Mouse (Mus musculus) mouse trophoblast stem cell (cell line): ENCODE results near the gene Rdx.
"Not testable (repeated sequence)": the region's sequence is repeated elsewhere in the genome, so short reads cannot be mapped to it uniquely, and the experiment has no call there.

Source experiments
- in situ Hi-C, 2 experiments: fragments of 300-500 bp; cut with MseI, MboI; formaldehyde crosslinking; loops; 2 replicates in 1 of 2; 3 replicates in 1 of 2; pipeline ENCODE4 v1.15.1; 2025

The Rdx gene

DNA sequence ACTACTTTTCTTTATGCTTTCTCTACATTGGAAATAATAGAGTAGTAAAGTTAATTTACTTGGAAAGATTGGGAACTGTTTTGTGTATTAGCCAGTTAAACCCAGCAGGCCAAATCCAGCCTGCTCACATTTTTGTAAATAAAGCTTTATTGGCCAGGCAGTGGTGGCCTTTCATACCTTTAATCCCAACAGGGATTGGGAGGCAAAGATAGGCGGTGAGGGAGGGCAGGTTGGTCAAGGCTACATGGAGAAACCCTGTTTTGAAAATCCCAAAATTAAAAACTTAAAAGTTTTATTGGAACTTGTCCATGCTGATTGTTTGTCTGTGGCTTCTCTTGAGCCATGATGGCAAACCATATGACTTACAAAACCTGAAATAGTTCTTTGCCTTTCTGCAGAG is 5.2 kb downstream of the Rdx start:
- in situ Hi-C loops, result loop anchor here in 1 of 2 experiments (10.0 kb wide), 1 partner anchor 57 kb away; no protein-coding TSS in a partner anchor

GRCm38 (mm10) chr9:52055313-52055712 is 8.3 kb downstream of the Rdx start:
- in situ Hi-C loops, result loop anchor here in 1 of 2 experiments (10.0 kb wide), 1 partner anchor 61 kb away; no protein-coding TSS in a partner anchor

DNA sequence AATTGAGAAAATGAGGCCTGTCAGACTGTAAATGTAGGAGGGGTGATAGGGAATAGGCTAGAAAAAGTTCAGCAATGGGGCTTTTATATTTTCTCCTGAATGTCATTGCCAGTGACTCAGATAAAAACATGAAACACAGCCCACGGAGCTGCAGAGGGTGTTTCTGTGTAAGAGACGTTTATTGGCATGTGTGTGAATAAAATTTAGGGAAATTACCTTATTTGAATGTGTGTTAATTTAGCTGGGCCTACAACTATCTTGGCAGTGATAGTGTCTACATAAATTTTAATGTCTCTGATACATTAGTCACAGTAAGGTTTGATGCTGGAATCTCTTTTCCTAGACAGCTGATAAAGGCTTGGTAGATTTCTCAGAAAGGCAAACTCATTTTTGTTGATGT is 12.8 kb downstream of the Rdx start:
- in situ Hi-C loops, result loop anchor here in 1 of 2 experiments (10.0 kb wide), 1 partner anchor 65 kb away; no protein-coding TSS in a partner anchor

- in situ Hi-C loops, result no loop called here
Observed at GRCm38 (mm10) chr9:52070052-52070451, 23.1 kb downstream of the Rdx start.

- in situ Hi-C loops, result not testable (repeated sequence)
Observed at GRCm38 (mm10) chr9:52071352-52071751, 24.4 kb downstream of the Rdx start.

DNA sequence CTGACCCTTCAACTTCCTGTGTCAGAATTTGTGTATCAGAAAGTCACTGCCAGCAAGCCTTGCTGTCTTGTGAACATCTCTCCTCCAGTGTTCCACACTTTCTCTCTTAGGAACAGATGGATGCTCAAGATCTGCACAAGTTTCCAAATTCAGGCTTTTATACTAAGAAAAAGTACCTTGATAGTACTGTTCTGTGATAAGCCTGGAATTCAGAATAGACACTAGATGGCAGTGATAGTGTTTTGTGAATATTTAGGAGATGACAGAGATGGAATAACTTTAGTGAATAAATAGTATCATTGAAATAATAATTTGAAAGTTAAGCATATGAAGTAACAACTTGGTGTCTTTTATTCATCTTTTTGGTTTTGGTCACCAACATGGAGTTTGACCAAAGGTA is 25.2 kb downstream of the Rdx start:
- in situ Hi-C loops, result no loop called here

DNA sequence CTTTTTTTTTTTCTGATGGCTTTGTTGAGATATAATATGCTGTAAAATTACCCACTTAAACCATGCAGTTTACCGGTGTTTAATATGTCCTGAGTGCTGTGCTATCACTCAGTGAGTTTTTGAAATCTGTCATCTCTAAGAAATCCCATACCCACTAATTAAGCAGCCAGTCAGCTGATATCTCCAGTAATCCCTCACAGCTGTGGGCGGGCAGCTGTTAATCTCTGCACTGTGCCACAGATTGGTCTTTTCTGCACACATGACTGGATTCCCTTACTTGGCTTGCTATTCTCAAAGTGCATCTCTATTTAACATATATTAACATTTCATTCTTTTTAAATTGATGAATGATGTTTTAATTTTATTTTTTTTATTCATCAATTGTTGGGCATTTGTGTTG is 29.1 kb downstream of the Rdx start:
- in situ Hi-C loops, result no loop called here

- in situ Hi-C loops, result no loop called here
Observed at GRCm38 (mm10) chr9:52077692-52078091, 30.7 kb downstream of the Rdx start.

- in situ Hi-C loops, result no loop called here
Observed at GRCm38 (mm10) chr9:52081979-52082378, 35.0 kb downstream of the Rdx start.

GRCm38 (mm10) chr9:52082414-52082813 is 35.4 kb downstream of the Rdx start:
- in situ Hi-C loops, result no loop called here

- in situ Hi-C loops, result loop anchor here in 1 of 2 experiments (10.0 kb wide), 1 partner anchor 97 kb away; no protein-coding TSS in a partner anchor
Observed at GRCm38 (mm10) chr9:52091752-52092151, 44.8 kb downstream of the Rdx start.

GRCm38 (mm10) chr9:52092311-52092710 is 45.3 kb downstream of the Rdx start:
- in situ Hi-C loops, result loop anchor here in 1 of 2 experiments (10.0 kb wide), 1 partner anchor 98 kb away; no protein-coding TSS in a partner anchor

DNA sequence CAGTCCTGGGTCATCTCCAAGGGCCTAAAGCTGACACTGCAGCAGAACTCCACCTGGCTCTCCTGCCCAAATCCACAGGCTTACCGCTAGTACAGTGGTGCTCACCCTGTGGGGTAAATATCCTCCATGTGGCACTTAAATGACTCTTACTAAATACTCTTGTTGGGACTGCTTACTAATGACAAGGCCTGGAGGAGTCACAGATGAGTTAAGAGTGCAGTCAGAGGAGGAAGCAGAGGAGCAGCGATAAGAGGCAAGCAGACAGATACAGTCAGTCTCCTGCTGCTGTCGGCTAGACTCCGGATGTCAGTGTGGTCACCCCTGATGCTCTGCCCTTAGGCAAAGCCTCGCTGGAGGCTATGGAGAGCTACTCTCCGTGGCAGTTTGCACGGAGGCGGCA is 46.1 kb downstream of the Rdx start:
- in situ Hi-C loops, result loop anchor here in 1 of 2 experiments (10.0 kb wide), 1 partner anchor 98 kb away; no protein-coding TSS in a partner anchor

GRCm38 (mm10) chr9:52094016-52094415 is 47.0 kb downstream of the Rdx start:
- in situ Hi-C loops, result loop anchor here in 1 of 2 experiments (10.0 kb wide), 1 partner anchor 99 kb away; no protein-coding TSS in a partner anchor

DNA sequence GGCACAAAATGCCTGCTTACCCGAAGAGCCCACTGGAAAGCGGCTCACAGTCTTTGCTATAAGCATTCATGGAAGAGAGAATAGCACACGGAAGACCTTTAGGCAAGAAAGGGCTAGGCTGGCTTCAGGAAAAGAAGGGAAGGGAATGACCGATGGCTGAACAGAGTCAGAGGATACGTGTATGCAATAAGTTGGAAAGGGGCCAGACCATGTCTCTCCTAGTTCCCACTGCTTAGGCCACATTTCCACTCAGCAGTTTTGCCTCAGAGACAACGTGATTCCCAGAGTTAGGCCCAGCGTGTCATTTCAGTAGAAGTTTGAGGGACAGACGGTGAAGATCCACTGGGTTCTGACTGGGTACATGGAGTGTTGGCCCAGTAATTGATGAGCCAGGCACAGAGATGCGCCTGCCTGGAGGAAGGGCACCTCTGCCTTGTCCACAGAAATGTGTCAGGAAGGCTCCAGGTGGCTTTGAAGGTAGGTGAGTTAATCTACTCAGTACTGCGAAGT is 47.6 kb downstream of the Rdx start:
- in situ Hi-C loops, result loop anchor here in 1 of 2 experiments (10.0 kb wide), 1 partner anchor 100 kb away; no protein-coding TSS in a partner anchor

DNA sequence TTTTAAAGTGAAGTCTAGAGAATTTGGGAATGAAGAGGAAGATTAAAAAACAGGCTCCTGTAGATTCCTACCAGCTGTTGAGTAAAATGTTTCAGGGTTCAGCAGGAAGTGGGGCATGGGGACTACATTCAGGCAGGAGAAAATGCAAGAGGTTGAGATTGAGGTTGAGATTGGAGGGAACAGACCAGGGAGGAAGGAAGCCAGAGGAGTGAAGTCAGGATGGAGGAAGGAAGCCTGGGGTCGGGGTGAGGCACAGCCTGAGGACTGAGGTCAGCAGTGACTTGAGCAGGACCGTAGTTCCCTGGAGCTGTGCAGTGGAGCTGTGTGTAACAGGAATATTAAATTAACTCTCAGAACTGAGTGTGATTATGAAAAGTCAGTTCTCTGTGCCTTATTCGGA is 48.7 kb downstream of the Rdx start:
- in situ Hi-C loops, result loop anchor here (5.0 to 10.0 kb wide), 2 partner anchors 101 to 108 kb away; no protein-coding TSS in a partner anchor

GRCm38 (mm10) chr9:52097386-52097785 is 50.4 kb downstream of the Rdx start:
- in situ Hi-C loops, result loop anchor here (5.0 to 10.0 kb wide), 2 partner anchors 103 to 110 kb away; no protein-coding TSS in a partner anchor

- in situ Hi-C loops, result loop anchor here (5.0 to 10.0 kb wide), 2 partner anchors 104 to 111 kb away; no protein-coding TSS in a partner anchor
Observed at GRCm38 (mm10) chr9:52098600-52098999, 51.6 kb downstream of the Rdx start.

DNA sequence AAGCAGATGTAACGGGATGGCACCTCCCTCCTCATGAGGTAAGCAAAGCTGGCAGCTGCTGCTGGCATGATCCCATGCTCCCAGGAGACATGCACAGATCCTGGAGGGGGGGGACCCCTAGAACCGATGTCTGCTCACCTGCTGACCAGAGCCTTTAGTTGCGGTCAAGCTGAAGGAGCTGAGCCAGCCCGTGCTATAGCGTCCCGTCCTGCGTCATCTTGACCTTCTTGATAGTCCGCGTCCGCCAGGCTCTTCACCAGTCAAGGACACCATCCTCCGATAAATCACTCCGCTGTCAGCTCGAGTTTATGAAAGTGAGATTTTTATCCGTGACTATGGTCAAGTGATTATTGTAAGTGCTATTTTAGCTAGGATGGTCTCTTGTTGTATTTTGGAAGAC is 53.5 kb downstream of the Rdx start:
- in situ Hi-C loops, result no loop called here

DNA sequence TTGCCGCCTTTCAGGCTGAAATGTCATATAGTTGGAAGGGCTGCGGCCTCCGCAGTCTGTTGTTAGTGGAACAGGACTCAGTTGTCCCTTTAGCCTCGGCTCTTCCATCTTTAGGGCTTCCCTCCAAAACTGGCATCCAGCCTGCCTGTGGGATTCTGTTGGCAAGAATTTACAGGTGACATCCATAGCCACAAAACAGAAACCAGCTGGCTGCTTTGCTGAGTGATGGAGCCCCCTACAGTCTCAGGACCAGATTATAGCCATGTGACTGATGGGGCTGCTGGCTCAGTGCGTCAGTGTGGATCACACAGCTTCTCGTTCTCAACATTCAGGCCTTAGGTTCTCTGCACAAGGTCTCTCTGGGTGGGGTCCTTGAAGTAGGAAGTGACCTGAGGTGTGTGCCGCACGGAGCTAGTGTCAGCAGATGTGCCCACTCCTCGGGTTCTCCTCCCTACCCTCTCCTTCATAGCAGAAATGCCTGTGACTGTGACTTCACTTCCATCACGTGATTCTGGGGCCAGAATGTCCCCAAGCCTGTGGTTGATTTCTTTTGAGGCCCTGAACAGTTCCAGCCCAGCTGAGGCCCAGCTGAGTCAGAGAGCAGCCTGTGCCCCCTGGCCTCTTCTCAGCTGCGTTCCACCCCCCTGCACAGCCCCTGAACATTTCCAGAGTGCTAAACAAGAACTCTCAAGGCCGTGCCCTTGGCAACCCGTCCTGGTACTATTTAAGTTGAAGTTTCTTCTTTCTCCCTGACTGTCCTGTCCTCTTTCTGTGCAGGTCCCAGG is 55.3 kb downstream of the Rdx start:
- in situ Hi-C loops, result no loop called here

DNA sequence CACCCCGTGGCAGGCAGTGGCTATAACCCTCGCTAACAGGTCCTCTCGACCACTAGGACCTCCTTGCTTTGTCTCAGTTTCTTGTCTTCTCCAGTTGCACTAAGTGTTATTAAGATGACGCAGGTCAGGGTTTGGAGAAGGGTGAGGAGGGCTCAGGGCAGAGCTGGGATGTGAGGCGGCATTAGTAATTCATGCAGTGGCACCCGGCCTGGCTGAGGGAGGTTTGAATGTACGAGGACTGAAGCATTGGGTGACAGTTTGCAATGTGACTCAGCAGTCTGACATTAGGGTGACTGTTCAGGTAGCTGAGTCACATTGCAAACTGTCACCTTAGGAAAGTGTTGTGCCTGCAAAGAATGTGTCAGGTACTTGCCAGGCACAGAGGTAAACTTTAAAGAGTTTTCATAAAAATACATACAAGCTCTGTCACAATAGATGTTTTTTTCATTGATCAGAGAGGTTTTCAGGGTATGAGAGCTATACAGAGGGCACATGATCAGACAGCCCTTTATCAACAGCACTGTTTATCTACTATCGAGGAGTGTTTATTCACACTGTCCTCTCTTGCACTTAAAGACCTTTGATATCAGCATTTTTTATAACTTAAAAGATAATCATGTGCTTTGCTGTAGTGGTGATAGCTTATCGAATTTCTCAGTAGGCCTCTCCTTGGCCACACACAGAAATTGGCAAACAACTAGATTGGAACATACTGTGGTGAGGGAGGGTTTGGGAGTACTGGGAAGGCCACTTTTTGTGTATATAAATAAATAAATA is 56.7 kb downstream of the Rdx start:
- in situ Hi-C loops, result no loop called here

DNA sequence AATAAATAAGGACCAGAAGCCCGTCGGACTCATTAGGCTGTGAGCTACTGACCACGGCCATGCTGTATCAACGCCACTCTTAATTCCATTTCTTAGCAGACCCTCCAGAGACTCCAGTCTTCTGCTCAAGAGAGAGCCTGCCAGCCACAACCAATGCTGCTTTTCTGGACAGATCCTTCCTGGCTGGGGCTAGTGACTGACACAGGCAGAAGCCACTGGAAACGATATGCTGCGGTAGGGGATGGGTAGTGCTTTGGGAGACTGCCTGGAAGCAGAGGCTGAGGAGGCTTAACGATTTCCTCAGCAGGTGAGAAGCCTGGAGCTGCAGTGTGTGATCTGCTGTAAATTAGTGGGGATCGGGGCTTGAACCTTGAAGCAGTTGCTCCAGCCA is 57.2 kb downstream of the Rdx start:
- in situ Hi-C loops, result no loop called here
